Mouse (Mus musculus) layer of hippocampus, adult 18-20 months (tissue): ENCODE measurements around the gene Prpf40b. TPM values are rescaled to one million over a fixed set of nuclear protein-coding genes. Genes with fewer than 3 reads are reported as not detected.
A peak's percentile ranks its signal among the peaks of the same experiment; 100 is the strongest.

Experiments used
- DNase-seq, 2 experiments: peaks; one replicate each; pipeline ENCODE4 v3.0.0; 2022; ENCODE audit warnings: low spot score in 2 of 2
- total RNA-seq, 2 experiments: library from RNA; stranded (reverse); gene quantifications; 2 replicates each; pipeline ENCODE4 v1.2.3; 2021

Prpf40b gene
- total RNA-seq, 2 experiments from 2014 or later: 93.2 to 93.7 TPM

DNA sequence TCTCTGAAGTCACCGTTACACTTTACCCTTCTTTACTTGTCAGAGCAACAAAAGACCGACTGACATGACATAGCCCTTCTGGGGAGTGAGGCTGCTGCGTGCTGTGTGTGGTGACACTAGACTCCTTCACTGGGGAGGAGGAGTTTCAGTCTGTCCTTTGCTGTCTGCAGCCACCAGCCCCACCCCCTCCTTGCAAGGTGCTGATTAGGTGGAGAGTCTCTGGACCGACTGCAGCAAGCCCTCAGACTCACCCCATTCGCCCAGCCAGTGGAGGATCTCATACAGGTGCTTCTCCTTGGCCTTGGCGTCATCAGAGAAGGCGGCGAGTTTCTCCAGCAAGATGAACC, 9.7 kb upstream of the Prpf40b start:
- no peak for DNase-seq

DNA sequence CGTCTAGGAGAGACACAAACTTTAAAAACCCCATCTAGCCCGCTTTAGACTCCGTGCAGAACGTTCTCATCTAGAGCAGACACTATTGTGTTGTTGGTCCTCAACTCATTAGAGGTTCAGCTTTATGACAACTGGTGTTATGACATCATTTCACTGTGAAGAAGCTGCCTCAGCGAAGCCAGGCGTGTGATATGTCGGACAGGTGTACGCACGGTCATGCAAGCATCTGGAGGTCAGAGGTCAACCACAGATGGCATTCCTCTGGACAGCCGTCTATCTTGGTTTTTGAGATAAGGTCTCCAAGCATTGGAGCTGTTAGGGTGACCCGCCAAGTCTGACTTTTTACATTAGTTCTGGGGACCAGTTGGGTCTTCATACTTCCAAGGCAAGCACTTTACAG, 4.3 kb upstream of the Prpf40b start:
- no peak for DNase-seq

DNA sequence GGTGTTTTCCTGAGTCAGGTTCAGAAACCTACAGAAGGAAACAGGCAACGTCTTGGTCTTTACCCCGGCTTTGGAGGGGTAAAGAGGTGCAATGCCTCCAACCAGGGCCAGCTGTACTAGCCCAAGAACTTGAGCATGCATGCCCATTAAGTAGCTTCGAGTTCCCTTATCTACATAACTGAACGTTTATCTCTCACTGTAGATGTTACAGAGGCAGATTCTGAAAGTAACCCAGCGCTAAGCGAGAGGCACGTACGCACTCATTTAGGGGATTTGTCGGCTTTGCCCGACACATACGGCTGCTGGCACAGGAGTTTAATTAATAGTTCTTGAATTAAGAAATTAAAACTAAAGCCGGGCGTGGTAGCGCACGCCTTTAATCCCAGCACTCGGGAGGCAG, 600 bp upstream of the Prpf40b start:
- DNase-seq: no peak

- DNase-seq: peak in 1 of 2 experiments; percentile 37
These were observed 646 bp downstream of the Prpf40b start, which contains the start of gene Fam186b for GRCm38 (mm10) chr15:99295484-99295981. Fam186b (minus strand) TSS chr15:99295888.

- DNase-seq: no peak
These were observed 1.3 kb downstream of the Prpf40b start for GRCm38 (mm10) chr15:99296213-99296612.

GRCm38 (mm10) chr15:99307476-99307875, 12.6 kb downstream of the Prpf40b start:
- DNase-seq: no peak

- no peak for DNase-seq
These were observed 14.7 kb downstream of the Prpf40b start for GRCm38 (mm10) chr15:99309549-99309948.

DNA sequence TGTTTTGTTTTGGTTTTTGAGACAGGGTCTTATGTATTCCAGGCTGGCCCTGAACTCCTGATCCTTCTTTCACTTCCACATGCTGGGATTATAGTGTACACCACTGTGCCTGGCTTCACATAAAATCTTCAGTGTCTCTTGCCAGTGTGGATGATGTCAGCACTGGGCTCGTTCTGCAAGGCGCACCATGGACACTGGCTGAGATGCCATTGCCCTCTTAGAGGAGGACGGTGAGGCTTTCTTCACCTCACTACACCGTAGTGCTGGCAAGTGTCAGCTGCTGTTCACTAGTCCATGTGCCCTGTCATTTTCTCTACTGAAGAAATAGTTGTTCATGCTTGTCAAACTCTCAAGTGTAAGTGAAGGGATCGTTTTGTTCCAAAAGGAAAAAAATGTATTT, 15.7 kb downstream of the Prpf40b start:
- no peak for DNase-seq

DNA sequence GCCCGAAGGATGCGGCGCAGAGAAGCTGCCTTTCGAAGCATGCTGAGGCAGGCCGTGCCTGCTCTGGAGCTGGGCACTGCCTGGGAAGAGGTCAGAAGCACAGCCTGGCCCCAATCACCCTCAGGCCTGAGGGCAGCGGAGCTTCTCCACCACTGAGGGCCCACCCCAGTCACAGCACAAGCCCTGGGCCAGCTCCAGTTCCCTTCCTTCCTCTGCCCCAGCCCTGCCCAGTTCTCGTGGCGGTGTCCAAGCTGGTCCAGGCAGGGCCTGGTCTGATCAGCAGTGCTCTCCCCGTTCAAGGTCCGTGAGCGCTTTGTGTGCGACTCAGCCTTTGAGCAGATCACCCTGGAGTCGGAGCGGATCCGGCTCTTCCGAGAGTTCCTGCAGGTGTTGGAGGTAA, 20.0 kb downstream of the Prpf40b start:
- no peak for DNase-seq

DNA sequence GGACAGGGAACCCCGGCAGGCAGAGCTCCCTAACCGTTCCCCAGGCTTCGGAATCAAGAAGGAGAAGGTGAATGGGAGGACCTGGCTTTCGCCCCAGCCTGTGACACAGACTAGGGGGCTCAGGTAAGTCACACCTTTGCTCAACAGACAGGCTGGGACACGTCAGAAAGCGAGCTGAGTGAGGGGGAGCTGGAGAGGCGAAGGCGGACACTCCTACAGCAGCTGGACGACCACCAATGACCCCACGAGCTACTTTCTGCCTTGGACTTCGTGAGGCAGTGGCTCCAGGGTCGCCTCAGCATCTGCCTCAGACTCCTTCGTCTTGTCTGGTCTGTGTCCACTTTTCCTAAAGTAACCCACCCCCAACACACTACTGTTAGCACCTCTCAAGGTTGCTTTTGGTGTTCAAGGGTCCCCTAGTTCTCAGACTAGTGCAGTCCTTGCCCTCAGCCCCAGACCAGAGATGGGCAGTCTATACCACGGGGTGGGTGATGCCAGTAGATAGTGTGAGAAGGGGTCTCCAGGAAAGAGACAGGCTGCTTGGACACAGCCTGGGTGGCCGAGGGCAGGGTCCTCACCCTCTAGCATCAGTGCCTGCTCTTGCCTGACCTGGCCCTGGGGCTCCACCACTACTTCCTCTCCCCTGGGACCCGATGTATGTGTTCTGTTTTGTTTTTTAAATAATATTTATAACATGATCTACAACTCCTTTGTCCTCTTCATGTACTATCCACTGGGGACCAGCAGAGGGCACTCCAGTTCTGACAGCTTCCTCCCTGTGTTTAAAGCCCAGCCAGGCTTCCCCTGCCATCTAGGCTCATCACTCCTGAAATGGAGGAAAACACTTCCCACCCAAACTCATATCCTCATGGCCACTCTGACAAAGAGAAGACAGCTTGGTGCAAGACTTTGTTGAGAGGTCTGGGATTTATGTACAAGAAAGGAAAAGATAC, 21.7 kb downstream of the Prpf40b start:
- DNase-seq: peak; percentile 61 to 88

GRCm38 (mm10) chr15:99317267-99317651, 22.4 kb downstream of the Prpf40b start:
- no peak for DNase-seq

- no peak for DNase-seq
These were observed 23.2 kb downstream of the Prpf40b start for GRCm38 (mm10) chr15:99318071-99318470.

GRCm38 (mm10) chr15:99318861-99319410, 24.0 kb downstream of the Prpf40b start:
- no peak for DNase-seq

- no peak for DNase-seq
These were observed 24.6 kb downstream of the Prpf40b start for GRCm38 (mm10) chr15:99319411-99319871.

GRCm38 (mm10) chr15:99320168-99320674, 25.3 kb downstream of the Prpf40b start:
- no peak for DNase-seq

- no peak for DNase-seq
These were observed 26.1 kb downstream of the Prpf40b start for GRCm38 (mm10) chr15:99320978-99321377.

DNA sequence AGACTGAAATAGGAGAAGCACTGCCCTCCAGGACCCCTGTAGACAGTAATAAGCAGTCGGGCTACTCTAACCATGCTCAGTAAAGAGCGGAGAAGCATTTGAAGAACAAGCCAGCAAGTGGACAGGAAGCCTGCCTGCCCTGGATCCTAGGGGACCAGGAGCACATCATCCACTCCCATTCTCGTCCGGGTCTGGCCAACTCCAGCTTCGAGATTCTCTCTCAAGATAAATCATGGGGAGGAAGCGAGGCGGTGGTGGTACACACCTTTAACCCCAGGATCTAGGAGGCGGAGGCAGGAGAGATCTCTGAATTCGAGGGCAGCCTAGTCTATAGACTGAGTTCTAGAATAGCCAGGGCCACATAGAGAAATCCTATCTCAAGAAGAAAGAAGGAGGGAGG, 29.3 kb downstream of the Prpf40b start:
- DNase-seq: no peak

DNA sequence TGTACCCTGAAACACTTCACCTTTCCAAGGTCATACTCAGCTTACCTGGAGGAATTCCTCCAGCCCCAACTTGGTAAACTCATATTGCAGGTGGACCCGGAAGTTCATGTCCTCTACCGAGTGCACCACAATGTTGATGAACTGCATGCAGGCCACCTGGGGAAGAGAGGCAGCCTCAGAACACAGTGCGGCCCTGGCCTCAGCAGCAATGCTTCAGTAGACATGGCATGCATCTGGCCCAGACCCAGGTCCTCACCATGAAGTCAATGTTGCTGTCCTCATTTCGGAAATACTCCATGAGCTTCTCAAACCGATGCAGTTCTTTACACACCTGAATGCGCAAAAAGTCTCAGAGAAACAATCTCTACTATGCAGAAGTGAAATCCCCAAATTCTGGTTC, 30.7 kb downstream of the Prpf40b start:
- DNase-seq: no peak

DNA sequence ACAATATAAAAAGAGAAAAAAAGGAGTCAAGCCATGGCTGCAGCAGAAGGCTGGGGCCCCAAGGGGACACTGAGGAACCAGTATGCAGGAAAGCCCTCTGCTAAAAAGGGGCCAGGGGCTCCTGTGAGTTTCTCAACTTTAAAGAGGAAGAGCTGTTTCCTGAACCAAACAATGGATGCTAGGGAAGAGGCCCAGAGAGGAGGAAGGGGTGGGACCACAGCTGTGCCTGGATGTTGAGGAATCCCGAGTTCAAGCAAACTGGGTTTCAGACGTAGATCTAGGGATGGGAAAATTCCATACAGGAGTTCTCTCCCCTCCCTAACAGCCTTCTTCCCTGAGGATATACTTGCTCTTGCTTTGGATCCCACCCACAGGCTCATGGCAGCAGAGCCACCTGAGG, 31.5 kb downstream of the Prpf40b start:
- no peak for DNase-seq

- DNase-seq: no peak
These were observed 32.1 kb downstream of the Prpf40b start for GRCm38 (mm10) chr15:99326959-99327358.

DNA sequence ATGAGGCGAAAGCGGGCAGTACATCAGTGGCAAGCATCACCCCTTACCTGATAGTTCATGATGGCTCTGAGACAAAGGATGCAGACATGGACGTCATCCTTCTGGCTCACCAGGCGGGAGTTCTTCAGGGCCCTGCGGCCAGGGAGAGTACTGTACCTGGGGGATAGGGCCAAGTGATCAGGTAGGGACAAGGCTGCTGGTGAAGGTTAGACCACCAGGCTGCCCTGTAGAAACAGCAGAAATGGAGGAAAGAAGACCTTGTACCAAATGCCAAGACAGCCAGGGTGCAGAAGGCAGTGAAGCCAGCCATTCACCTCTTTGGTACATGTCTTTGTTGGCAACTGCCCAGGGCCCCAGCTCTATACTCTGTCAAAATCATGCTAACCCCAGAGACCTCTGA, 33.1 kb downstream of the Prpf40b start:
- no peak for DNase-seq

- no peak for DNase-seq
These were observed 35.4 kb downstream of the Prpf40b start for GRCm38 (mm10) chr15:99330324-99330723.
